Mouse (Mus musculus) C2C12 (cell line): ENCODE results near the gene Gm20738. TPM values are rescaled to one million over a fixed set of nuclear protein-coding genes. Genes with fewer than 3 reads are reported as not detected.
"Not testable (repeated sequence)": the region's sequence is repeated elsewhere in the genome, so short reads cannot be mapped to it uniquely, and the experiment has no call there.

Experiments used
- H3K27me3 ChIP-seq: one replicate; pipeline ENCODE4 v1.6.1; 2011; ENCODE audit not compliant: control insufficient read depth, insufficient read depth, insufficient read length
- H3K36me3 ChIP-seq: one replicate; pipeline ENCODE4 v1.6.1; 2011; ENCODE audit not compliant: control insufficient read depth, insufficient read depth
- H3K4me3 ChIP-seq: one replicate; pipeline ENCODE4 v1.5.1; 2011; ENCODE audit warnings: mild to moderate bottlenecking, control low read depth; ENCODE audit not compliant: poor library complexity, insufficient read depth, severe bottlenecking
- H3K79me2 ChIP-seq: one replicate; pipeline ENCODE4 v1.6.1; 2011; ENCODE audit not compliant: control insufficient read depth, insufficient read depth
- H3K79me3 ChIP-seq: one replicate; pipeline ENCODE4 v1.6.1; 2011; ENCODE audit warnings: low read depth, control low read depth
- H3ac ChIP-seq: one replicate; pipeline ENCODE3; 2011; ENCODE audit warnings: low read depth; ENCODE audit not compliant: control insufficient read depth, insufficient read length
- long read RNA-seq, 2 experiments: library from polyadenylated mRNA; unstranded; transcript quantifications; one replicate each; pipeline ENCODE4 v2.0.0; 2019 to 2020
- polyA plus RNA-seq: library from polyadenylated mRNA; unstranded; fragments of >200 nt; fragmentation: generic; extraction: Trizol; gene quantifications from one replicate; pipeline ENCODE4 v1.2.1, GENCODE M21; 2012; ENCODE audit warnings: missing spikeins

Gene Gm20738
- polyA plus RNA-seq: not detected
- long read RNA-seq, experiment 1: 0 reads
- long read RNA-seq, experiment 2: 0 reads

GRCm38 (mm10) chrY:37957511-37957910 is at the start of gene Gm20738:
TSS of gene Gm20738 (plus strand) at chrY:37957811.
- H3K4me3 ChIP-seq, H3K27me3 ChIP-seq, H3K36me3 ChIP-seq, H3ac ChIP-seq, H3K79me2 ChIP-seq, H3K79me3 ChIP-seq: not testable (repeated sequence)
